Comparison of ENCODE assay signal across 30 mouse cellular contexts in genomic region chr16:34487823-34488222, GRCm38 (mm10).
"Had no signal": no experiment of that assay in that cellular context is flagged by ENCODE, and none has a peak within 500 bp of the region (broad histone marks: within the 10 kb centered on the region; RNA-seq: fewer than 3 reads in every experiment).

No protein-coding gene starts in this region.

- DNase-seq: heart, postnatal 10 days; heart, postnatal 14 days; heart, postnatal 36 days; heart, postnatal 4 days; kidney, adult 11 months; kidney, adult 18-20 months; kidney, adult 2 months; kidney, adult 8-10 months; kidney, adult 9 months; kidney, postnatal 10 days; kidney, postnatal 14 days; kidney, postnatal 25 days; kidney, postnatal 36 days; kidney, postnatal 4 days; layer of hippocampus, adult 9-11 months; layer of hippocampus, postnatal 36 days had no signal

- H3K9ac ChIP-seq: heart, embryonic 12.5 days; heart, embryonic 13.5 days; heart, embryonic 15.5 days; hindbrain, embryonic 12.5 days; hindbrain, embryonic 13.5 days; hindbrain, embryonic 14.5 days; hindbrain, embryonic 15.5 days; intestine, embryonic 15.5 days; kidney, embryonic 15.5 days had no signal

- H3K27ac ChIP-seq: heart, embryonic 13.5 days; heart, embryonic 15.5 days; hindbrain, embryonic 10.5 days; hindbrain, embryonic 12.5 days; hindbrain, embryonic 13.5 days; hindbrain, embryonic 14.5 days; hindbrain, embryonic 15.5 days; hindbrain, postnatal 0 days; intestine, embryonic 15.5 days; kidney, embryonic 15.5 days; kidney, postnatal 0 days had no signal

- H3K36me3 ChIP-seq: heart, embryonic 12.5 days; heart, embryonic 13.5 days; heart, embryonic 15.5 days; hindbrain, embryonic 10.5 days; hindbrain, embryonic 12.5 days; hindbrain, embryonic 13.5 days; hindbrain, embryonic 15.5 days; intestine, embryonic 15.5 days; kidney, embryonic 15.5 days had no signal

- H3K4me3 ChIP-seq: heart, embryonic 12.5 days; heart, embryonic 13.5 days; heart, embryonic 15.5 days; hindbrain, embryonic 10.5 days; hindbrain, embryonic 12.5 days; hindbrain, embryonic 13.5 days; hindbrain, embryonic 15.5 days; intestine, embryonic 15.5 days; kidney, embryonic 15.5 days; left cerebral cortex, adult 2 months had no signal

- H3K27me3 ChIP-seq: heart, embryonic 12.5 days; heart, embryonic 13.5 days; heart, embryonic 15.5 days; hindbrain, embryonic 12.5 days; hindbrain, embryonic 13.5 days; hindbrain, embryonic 15.5 days; intestine, embryonic 15.5 days; kidney, embryonic 15.5 days had no signal

- H3K4me2 ChIP-seq: heart, embryonic 11.5 days; heart, embryonic 12.5 days; heart, embryonic 13.5 days; heart, embryonic 15.5 days; hindbrain, embryonic 12.5 days; hindbrain, embryonic 13.5 days; hindbrain, embryonic 14.5 days; hindbrain, embryonic 15.5 days; intestine, embryonic 15.5 days; kidney, embryonic 15.5 days had no signal

- H3K9me3 ChIP-seq: heart, embryonic 12.5 days; heart, embryonic 13.5 days; heart, embryonic 15.5 days; hindbrain, embryonic 10.5 days; hindbrain, embryonic 12.5 days; hindbrain, embryonic 13.5 days; hindbrain, embryonic 15.5 days; intestine, embryonic 15.5 days; kidney, embryonic 15.5 days had no signal
